8 mouse cellular contexts compared by ENCODE assay signal in the genomic region with DNA sequence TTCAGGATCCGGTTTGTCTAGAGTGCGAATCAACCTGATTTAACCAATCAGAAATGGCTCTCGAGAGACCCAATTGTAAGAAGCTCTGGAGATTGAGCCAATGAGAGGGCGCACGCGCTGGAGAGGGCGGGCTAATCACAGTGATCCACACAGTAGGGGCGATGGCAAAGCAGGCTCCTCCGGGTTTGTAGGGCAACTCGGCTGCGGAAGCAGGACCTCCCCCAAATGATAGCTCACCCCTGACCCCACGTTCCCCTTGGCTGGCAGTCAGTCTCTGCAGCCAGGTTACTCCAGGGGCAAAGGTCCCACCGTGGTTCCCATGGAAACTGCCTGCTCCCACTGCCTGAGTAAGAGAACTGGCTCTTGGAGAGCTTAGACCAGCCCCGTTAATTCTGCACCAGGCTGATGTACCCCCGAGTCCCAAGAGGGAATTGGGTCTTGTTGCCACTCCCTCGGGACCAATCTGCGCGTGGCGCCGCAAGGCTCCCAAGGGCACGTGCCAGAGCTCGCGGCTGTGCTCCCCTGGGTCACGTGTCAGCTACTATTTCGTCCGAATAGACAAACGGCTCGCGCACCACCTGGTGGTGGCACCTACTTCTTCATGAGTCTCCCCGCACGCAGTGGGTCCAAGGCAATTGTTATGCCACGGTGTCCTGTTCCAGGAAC. TPM values are rescaled to one million over a fixed set of nuclear protein-coding genes. Genes with fewer than 3 reads are reported as not detected.
A peak's percentile ranks its signal among the peaks of the same experiment; 100 is the strongest.
DNase-seq lines count a peak whose midpoint lies in the region; ATAC-seq and TF ChIP-seq lines count a peak whose summit lies in the region.

No protein-coding gene starts in this region.

- no peak overlapping the region for H3K9ac ChIP-seq in embryonic facial prominence, embryonic 13.5 days
- H3K9ac ChIP-seq in heart, embryonic 15.5 days, result no peak overlapping the region
- H3K9ac ChIP-seq in liver, embryonic 13.5 days, result no peak overlapping the region

- 0 out of 2 replicates have a peak, but pooled peaks have one; percentile 13 for ATAC-seq in embryonic facial prominence, embryonic 13.5 days (ENCODE audit: insufficient number of reproducible peaks, insufficient read depth, low FRiP score, low TSS enrichment, low read depth)
- ATAC-seq in heart, embryonic 15.5 days (replicated peaks; ENCODE audit: insufficient number of reproducible peaks, insufficient read depth, low FRiP score, low read depth), result 0 out of 2 replicates have a peak, but pooled peaks have one; percentile 16
- ATAC-seq in liver, embryonic 13.5 days (ENCODE audit: low read depth), result peak; percentile 67

- H3K4me1 ChIP-seq in bone marrow, adult 2 months (ENCODE audit: control insufficient read depth, insufficient read depth, low read length), result no peaks in the 10 kb centered on the region; the same call in 1 of the 2 replicates
- peaks cover 24% of the 10 kb centered on the region for H3K4me1 ChIP-seq in embryonic facial prominence, embryonic 13.5 days
- H3K4me1 ChIP-seq in heart, embryonic 15.5 days (replicated peaks), result peaks cover 27% of the 10 kb centered on the region
- H3K4me1 ChIP-seq in liver, embryonic 13.5 days (replicated peaks), result peaks cover 40% of the 10 kb centered on the region

- peaks cover 71% of the 10 kb centered on the region for H3K27me3 ChIP-seq in embryonic facial prominence, embryonic 13.5 days
- H3K27me3 ChIP-seq in heart, embryonic 15.5 days, result peaks cover 68% of the 10 kb centered on the region
- H3K27me3 ChIP-seq in liver, embryonic 13.5 days, result peaks cover 68% of the 10 kb centered on the region

- H3K4me3 ChIP-seq in bone marrow, adult 2 months (replicated peaks; ENCODE audit: control insufficient read depth, low read depth, low read length), result no peak overlapping the region
- H3K4me3 ChIP-seq in embryonic facial prominence, embryonic 13.5 days, result no peak overlapping the region
- H3K4me3 ChIP-seq in heart, embryonic 15.5 days, result peak overlapping the region; percentile 6; the same call in 1 of the 2 replicates
- peak overlapping the region; percentile 22 for H3K4me3 ChIP-seq in liver, embryonic 13.5 days (replicated peaks)

- peaks cover 1% of the 10 kb centered on the region; the same call in 1 of the 2 replicates for H3K9me3 ChIP-seq in embryonic facial prominence, embryonic 13.5 days
- no peaks in the 10 kb centered on the region for H3K9me3 ChIP-seq in heart, embryonic 15.5 days (replicated peaks)
- H3K9me3 ChIP-seq in liver, embryonic 13.5 days (replicated peaks), result 0 out of 2 replicates have a peak, but pooled peaks cover 3% of the 10 kb centered on the region

- peaks cover 22% of the 10 kb centered on the region for H3K36me3 ChIP-seq in embryonic facial prominence, embryonic 13.5 days
- peaks cover 25% of the 10 kb centered on the region; the same call in 1 of the 2 replicates for H3K36me3 ChIP-seq in heart, embryonic 15.5 days
- H3K36me3 ChIP-seq in liver, embryonic 13.5 days, result peaks cover 20% of the 10 kb centered on the region

- peak overlapping the region; percentile 29 for H3K4me2 ChIP-seq in embryonic facial prominence, embryonic 13.5 days
- H3K4me2 ChIP-seq in heart, embryonic 15.5 days, result peak overlapping the region; percentile 25; the same call in 1 of the 2 replicates
- H3K4me2 ChIP-seq in liver, embryonic 13.5 days, result peak overlapping the region; percentile 46

- TF ChIP-seq POLR2A in bone marrow, adult 2 months (IDR thresholded peaks at IDR 0.05; ENCODE audit: borderline replicate concordance, control insufficient read depth, low read depth, low read length), result 0 out of 2 replicates have a peak, but pooled peaks have one; percentile 28

- TF ChIP-seq CTCF in bone marrow, adult 2 months (IDR thresholded peaks at IDR 0.05; ENCODE audit: control insufficient read depth, insufficient read depth, low read length), result peak; percentile 65

- peak; percentile 85 for DNase-seq in CD4-positive, CD25-positive, alpha-beta regulatory T cell, adult 2 months (ENCODE audit: low read depth, low spot score)
- peak; percentile 85 to 89 for DNase-seq in kidney, postnatal 25 days
- DNase-seq in liver, embryonic 13.5 days, result peak; percentile 51
- DNase-seq in neural tube, embryonic 10.5 days (ENCODE audit: extremely low spot score, low spot score), result peak; percentile 80
- peak; percentile 80 for DNase-seq in telencephalon, adult 2 months (ENCODE audit: low read depth, low spot score)

- WGBS in bone marrow, adult 2 months, result 4% methylated on average over 32 of the region's 32 CpGs
- 3% methylated on average over 32 of the region's 32 CpGs for WGBS in embryonic facial prominence, embryonic 13.5 days
- WGBS in heart, embryonic 15.5 days, result 3% methylated on average over 32 of the region's 32 CpGs
- 2% methylated on average over 32 of the region's 32 CpGs for WGBS in liver, embryonic 13.5 days (ENCODE audit: insufficient replicate concordance)

- H3K27ac ChIP-seq in bone marrow, adult 2 months (ENCODE audit: control insufficient read depth, insufficient read depth, low read depth, low read length, poor library complexity), result no peak overlapping the region
- no peak overlapping the region for H3K27ac ChIP-seq in embryonic facial prominence, embryonic 13.5 days
- H3K27ac ChIP-seq in heart, embryonic 15.5 days, result no peak overlapping the region
- H3K27ac ChIP-seq in liver, embryonic 13.5 days, result no peak overlapping the region

RNA-seq across cellular contexts. Expression of a gene that starts 2.7 kb away (rescaled TPM):
- 1.1 TPM in 1 of 2 replicates, not detected in the other for polyA plus RNA-seq in bone marrow, adult 2 months (2011; ENCODE audit: insufficient read depth, insufficient read length, low replicate concordance, missing spikeins)
- polyA plus RNA-seq in embryonic facial prominence, embryonic 13.5 days (2015; fragmentation: Nextera tagmentation; extraction: Ambion mirVana), result 2.5 and 3.0 TPM in 2 replicates
- polyA plus RNA-seq in heart, embryonic 15.5 days (2015; fragmentation: Nextera tagmentation; extraction: Ambion mirVana), result 0.14 and 1.0 TPM in 2 replicates
- 0.05 and 0.08 TPM in 2 replicates for polyA plus RNA-seq in liver, embryonic 13.5 days (2015; fragmentation: Nextera tagmentation; extraction: Ambion mirVana)

RNA-seq across cellular contexts. Expression of a gene that starts 16.5 kb away (rescaled TPM):
- polyA plus RNA-seq in bone marrow, adult 2 months (2011; ENCODE audit: insufficient read depth, insufficient read length, low replicate concordance, missing spikeins), result not detected in 2 replicates
- not detected in 2 replicates for polyA plus RNA-seq in embryonic facial prominence, embryonic 13.5 days (2015; fragmentation: Nextera tagmentation; extraction: Ambion mirVana)
- polyA plus RNA-seq in heart, embryonic 15.5 days (2015; fragmentation: Nextera tagmentation; extraction: Ambion mirVana), result not detected in 2 replicates
- not detected in 2 replicates for polyA plus RNA-seq in liver, embryonic 13.5 days (2015; fragmentation: Nextera tagmentation; extraction: Ambion mirVana)

RNA-seq across cellular contexts. Expression of a gene that starts 16.6 kb away (rescaled TPM):
- 12.8 and 15.3 TPM in 2 replicates for polyA plus RNA-seq in bone marrow, adult 2 months (2011; ENCODE audit: insufficient read depth, insufficient read length, low replicate concordance, missing spikeins)
- polyA plus RNA-seq in embryonic facial prominence, embryonic 13.5 days (2015; fragmentation: Nextera tagmentation; extraction: Ambion mirVana), result 13.0 and 13.6 TPM in 2 replicates
- polyA plus RNA-seq in heart, embryonic 15.5 days (2015; fragmentation: Nextera tagmentation; extraction: Ambion mirVana), result 8.5 and 11.3 TPM in 2 replicates
- 3.7 and 3.9 TPM in 2 replicates for polyA plus RNA-seq in liver, embryonic 13.5 days (2015; fragmentation: Nextera tagmentation; extraction: Ambion mirVana)

RNA-seq across cellular contexts. Expression of a gene that starts 30.7 kb away (rescaled TPM):
- 10.4 and 18.7 TPM in 2 replicates for polyA plus RNA-seq in bone marrow, adult 2 months (2011; ENCODE audit: insufficient read depth, insufficient read length, low replicate concordance, missing spikeins)
- 35.5 and 40.9 TPM in 2 replicates for polyA plus RNA-seq in embryonic facial prominence, embryonic 13.5 days (2015; fragmentation: Nextera tagmentation; extraction: Ambion mirVana)
- polyA plus RNA-seq in heart, embryonic 15.5 days (2015; fragmentation: Nextera tagmentation; extraction: Ambion mirVana), result 55.0 and 62.4 TPM in 2 replicates
- polyA plus RNA-seq in liver, embryonic 13.5 days (2015; fragmentation: Nextera tagmentation; extraction: Ambion mirVana), result 33.4 and 34.2 TPM in 2 replicates

RNA-seq across cellular contexts. Expression of a gene that starts 44.5 kb away (rescaled TPM):
- not detected in 2 replicates for polyA plus RNA-seq in bone marrow, adult 2 months (2011; ENCODE audit: insufficient read depth, insufficient read length, low replicate concordance, missing spikeins)
- 0.76 and 3.6 TPM in 2 replicates for polyA plus RNA-seq in embryonic facial prominence, embryonic 13.5 days (2015; fragmentation: Nextera tagmentation; extraction: Ambion mirVana)
- 145 and 157 TPM in 2 replicates for polyA plus RNA-seq in heart, embryonic 15.5 days (2015; fragmentation: Nextera tagmentation; extraction: Ambion mirVana)
- polyA plus RNA-seq in liver, embryonic 13.5 days (2015; fragmentation: Nextera tagmentation; extraction: Ambion mirVana), result 1.9 and 3.6 TPM in 2 replicates

Comparison
In these comparisons a context has a peak if more than half of its experiments do, and no peak if none do; other contexts are left out.
1. H3K4me3 ChIP-seq: peak in heart, embryonic 15.5 days (single experiment) and liver, embryonic 13.5 days (single experiment); none in bone marrow, adult 2 months (single experiment) and embryonic facial prominence, embryonic 13.5 days (single experiment).
2. ATAC-seq: peak in every context shown above with its lines; median percentile 67 in liver, embryonic 13.5 days; 16 in heart, embryonic 15.5 days; 13 in embryonic facial prominence, embryonic 13.5 days.
3. Peak in every context shown above with its lines, with median percentiles within 50 percentile points of each other: DNase-seq and H3K4me2 ChIP-seq.